Comparison of ENCODE assay signal across 26 mouse cellular contexts in the genomic region with DNA sequence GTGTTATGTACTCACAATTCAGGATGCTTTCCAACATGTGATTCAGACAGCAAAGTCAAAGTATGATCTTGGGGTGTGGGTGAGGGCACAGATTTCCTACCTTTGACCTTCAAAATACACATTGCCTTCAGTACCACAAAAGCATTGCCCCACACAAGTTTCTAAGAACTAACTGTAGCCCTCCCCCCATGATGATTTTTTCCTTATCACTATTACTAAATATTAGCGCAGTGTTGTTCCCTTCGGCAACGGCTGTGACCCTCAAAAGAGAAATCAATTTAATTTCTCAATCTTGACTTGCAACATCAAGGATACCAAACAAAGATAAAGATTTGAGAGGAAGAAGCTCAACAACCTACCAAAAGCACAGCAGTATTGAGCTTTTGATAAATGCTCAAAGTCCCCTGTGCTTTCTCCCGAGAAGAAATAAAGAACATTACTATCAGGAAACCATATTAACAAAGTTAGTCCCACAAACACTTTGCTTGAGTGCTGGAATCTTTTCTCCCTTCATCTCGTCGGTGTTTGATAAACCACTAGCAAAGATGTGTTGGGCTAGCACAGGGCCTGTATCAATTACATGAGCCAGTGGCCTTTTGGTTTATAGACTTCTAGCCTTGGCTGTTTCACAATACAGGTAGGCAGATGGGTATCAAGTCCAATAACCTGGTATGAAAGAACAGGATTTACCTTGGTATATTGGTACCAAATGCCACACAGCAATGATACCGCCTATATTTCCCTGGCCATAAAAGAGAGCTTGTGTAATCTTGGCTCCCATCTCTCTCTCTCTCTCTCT. TPM values are rescaled to one million over a fixed set of nuclear protein-coding genes. Genes with fewer than 3 reads are reported as not detected.
"Had no signal": no experiment of that assay in that cellular context is flagged by ENCODE, and none has a peak within 500 bp of the region (broad histone marks: within the 10 kb centered on the region; RNA-seq: fewer than 3 reads in every experiment).

No protein-coding gene starts in this region.

- H3K36me3 ChIP-seq: heart, embryonic 13.5 days; heart, embryonic 15.5 days; hindbrain, embryonic 13.5 days; hindbrain, embryonic 15.5 days; kidney, embryonic 15.5 days; limb, embryonic 13.5 days; limb, embryonic 15.5 days had no signal

- H3K4me2 ChIP-seq: heart, embryonic 11.5 days; heart, embryonic 13.5 days; heart, embryonic 15.5 days; hindbrain, embryonic 13.5 days; hindbrain, embryonic 15.5 days; kidney, embryonic 15.5 days; limb, embryonic 13.5 days; limb, embryonic 15.5 days had no signal

- DNase-seq: gastrocnemius, postnatal 14 days; gastrocnemius, postnatal 36 days; heart, adult 11 months; heart, adult 2 months; heart, postnatal 14 days; heart, postnatal 36 days; kidney, adult 11 months; kidney, adult 2 months; kidney, adult 9 months; kidney, postnatal 14 days; kidney, postnatal 36 days; layer of hippocampus, adult 9-11 months; layer of hippocampus, postnatal 36 days; left cerebral cortex, postnatal 4 days had no signal

- H3K9me3 ChIP-seq: heart, embryonic 13.5 days; heart, embryonic 15.5 days; hindbrain, embryonic 13.5 days; hindbrain, embryonic 15.5 days; kidney, embryonic 15.5 days; limb, embryonic 13.5 days; limb, embryonic 15.5 days had no signal

- H3K27ac ChIP-seq: heart, adult 2 months; heart, embryonic 13.5 days; heart, embryonic 15.5 days; hindbrain, embryonic 13.5 days; hindbrain, embryonic 15.5 days; hindbrain, postnatal 0 days; kidney, embryonic 15.5 days; kidney, postnatal 0 days; limb, embryonic 13.5 days; limb, embryonic 15.5 days had no signal

- H3K4me1 ChIP-seq: heart, embryonic 13.5 days; heart, embryonic 15.5 days; hindbrain, embryonic 13.5 days; hindbrain, embryonic 15.5 days; kidney, embryonic 15.5 days; limb, embryonic 13.5 days; limb, embryonic 15.5 days had no signal

- H3K27me3 ChIP-seq: heart, embryonic 13.5 days; heart, embryonic 15.5 days; hindbrain, embryonic 13.5 days; hindbrain, embryonic 15.5 days; kidney, embryonic 15.5 days; limb, embryonic 13.5 days; limb, embryonic 15.5 days had no signal

- H3K9ac ChIP-seq: heart, embryonic 13.5 days; heart, embryonic 15.5 days; hindbrain, embryonic 13.5 days; hindbrain, embryonic 15.5 days; kidney, embryonic 15.5 days; limb, embryonic 13.5 days; limb, embryonic 15.5 days had no signal

- ATAC-seq: hindbrain, postnatal 0 days; intestine, embryonic 16.5 days had no signal

- H3K4me3 ChIP-seq: heart, adult 2 months; heart, embryonic 13.5 days; heart, embryonic 15.5 days; hindbrain, embryonic 13.5 days; hindbrain, embryonic 15.5 days; kidney, embryonic 15.5 days; limb, embryonic 13.5 days; limb, embryonic 15.5 days had no signal

RNA-seq across cellular contexts. Expression of gene Prlr, which starts 25.7 kb away (rescaled TPM):
- total RNA-seq: hematopoietic stem cell, adult 5-6 weeks had no signal
